Mouse (Mus musculus) cerebral cortex, adult 2 months (tissue): ENCODE results near the gene Tbc1d17.

ENCODE experiments used
- WGBS: fragments of 180-500 bp; shearing (Covaris S2); methylation state at CpG from one replicate; pipeline ENCODE4 v1.1.7; 2018; 5-methylcytosine and 5-hydroxymethylcytosine counted together

Tbc1d17 gene

GRCm38 (mm10) chr7:44868919-44869696 is 20.2 kb upstream of the Tbc1d17 start:
- 1% methylated on average over 108 of the region's 108 CpGs for WGBS

GRCm38 (mm10) chr7:44868465-44868864 is 19.6 kb upstream of the Tbc1d17 start:
- 5% methylated on average over 16 of the region's 16 CpGs for WGBS

GRCm38 (mm10) chr7:44867802-44868201 is 18.9 kb upstream of the Tbc1d17 start:
- 22% methylated on average over 9 of the region's 9 CpGs for WGBS

GRCm38 (mm10) chr7:44867010-44867702 is 18.3 kb upstream of the Tbc1d17 start:
- WGBS, result 37% methylated on average over 19 of the region's 19 CpGs

- WGBS, result 16% methylated on average over 15 of the region's 15 CpGs
Measured at GRCm38 (mm10) chr7:44866276-44867009, 17.6 kb upstream of the Tbc1d17 start.

GRCm38 (mm10) chr7:44864595-44865542 is 16.0 kb upstream of the Tbc1d17 start:
- WGBS, result 52% methylated on average over 24 of the region's 24 CpGs

- 71% methylated on average over 11 of the region's 11 CpGs for WGBS
Measured at GRCm38 (mm10) chr7:44863982-44864494, 15.2 kb upstream of the Tbc1d17 start.

GRCm38 (mm10) chr7:44863210-44863609 is 14.3 kb upstream of the Tbc1d17 start:
- WGBS, result 80% methylated on average over 14 of the region's 14 CpGs

- WGBS, result 35% methylated on average over 8 of the region's 8 CpGs
Measured at GRCm38 (mm10) chr7:44862434-44862833, 13.6 kb upstream of the Tbc1d17 start.

- WGBS, result 74% methylated on average over 14 of the region's 14 CpGs
Measured at GRCm38 (mm10) chr7:44861429-44861816, 12.5 kb upstream of the Tbc1d17 start.

GRCm38 (mm10) chr7:44860576-44861428 is 11.9 kb upstream of the Tbc1d17 start:
- 40% methylated on average over 22 of the region's 22 CpGs for WGBS

- 83% methylated on average over 11 of the region's 11 CpGs for WGBS
Measured at GRCm38 (mm10) chr7:44859896-44860295, 11.0 kb upstream of the Tbc1d17 start.

- WGBS, result 22% methylated on average over 8 of the region's 8 CpGs
Measured at GRCm38 (mm10) chr7:44857905-44858304, 9.0 kb upstream of the Tbc1d17 start.

GRCm38 (mm10) chr7:44857042-44857552 is 8.2 kb upstream of the Tbc1d17 start, which contains the start of gene Pnkp:
TSS of gene Pnkp (plus strand) at chr7:44857139.
- under 1% methylated on average over 32 of the region's 32 CpGs for WGBS

GRCm38 (mm10) chr7:44856265-44856916 is 7.5 kb upstream of the Tbc1d17 start:
- WGBS, result 61% methylated on average over 9 of the region's 9 CpGs

- 24% methylated on average over 10 of the region's 10 CpGs for WGBS
Measured at GRCm38 (mm10) chr7:44855036-44855435, 6.2 kb upstream of the Tbc1d17 start.

- 11% methylated on average over 45 of the region's 45 CpGs for WGBS
Measured at GRCm38 (mm10) chr7:44854356-44855031, 5.6 kb upstream of the Tbc1d17 start.

GRCm38 (mm10) chr7:44853596-44854355 is 4.9 kb upstream of the Tbc1d17 start:
- WGBS, result 35% methylated on average over 26 of the region's 26 CpGs
